13 mouse cellular contexts compared by ENCODE assay signal in the genomic region with DNA sequence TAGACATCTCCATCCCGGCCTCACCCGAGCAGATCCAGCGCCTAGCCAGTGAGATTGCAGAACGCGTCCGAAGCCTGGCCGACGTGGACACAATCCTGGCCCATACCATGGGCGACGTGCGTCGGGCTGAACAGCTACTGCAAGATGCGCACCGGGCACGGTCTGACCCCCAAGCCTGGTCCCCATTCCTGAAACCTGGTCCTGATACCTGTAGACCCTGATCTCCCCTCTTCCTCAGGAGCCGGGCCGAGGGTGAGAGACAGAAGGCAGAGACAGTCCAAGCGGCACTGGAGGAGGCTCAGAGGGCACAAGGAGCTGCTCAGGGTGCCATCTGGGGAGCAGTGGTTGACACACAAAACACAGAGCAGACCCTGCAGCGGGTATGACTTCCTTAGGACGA. TPM values are rescaled to one million over a fixed set of nuclear protein-coding genes. Genes with fewer than 3 reads are reported as not detected.
DNase-seq lines count a peak whose midpoint lies in the region; ATAC-seq and TF ChIP-seq lines count a peak whose summit lies in the region.
"Had no signal": no experiment of that assay in that cellular context is flagged by ENCODE, and none has a peak within 500 bp of the region (broad histone marks: within the 10 kb centered on the region; RNA-seq: fewer than 3 reads in every experiment).

No protein-coding gene starts in this region.

- H3K27ac ChIP-seq in kidney, postnatal 0 days: peak overlapping the region; percentile 98; the same call in 1 of the 2 replicates
- no peak overlapping the region for H3K27ac ChIP-seq in ES-E14 (ENCODE audit: insufficient read depth, low read depth, low read length, poor library complexity, severe bottlenecking)
- H3K27ac ChIP-seq in limb, embryonic 12.5 days: peak overlapping the region; percentile 95; the same call in 1 of the 2 replicates

- H3K4me2 ChIP-seq in kidney, postnatal 0 days (ENCODE audit: low read length): no peak overlapping the region
- H3K4me2 ChIP-seq in limb, embryonic 12.5 days: no peak overlapping the region

- H3K36me3 ChIP-seq in kidney, postnatal 0 days (ENCODE audit: insufficient read depth, low read length): peaks cover 70% of the 10 kb centered on the region
- H3K36me3 ChIP-seq in ES-E14 (ENCODE audit: control insufficient read depth, insufficient read depth, low read length, poor library complexity, severe bottlenecking): peaks cover 19% of the 10 kb centered on the region
- peaks cover 82% of the 10 kb centered on the region for H3K36me3 ChIP-seq in limb, embryonic 12.5 days

- no peaks in the 10 kb centered on the region for H3K27me3 ChIP-seq in kidney, postnatal 0 days (ENCODE audit: insufficient read depth, low read length)
- no peaks in the 10 kb centered on the region for H3K27me3 ChIP-seq in limb, embryonic 12.5 days

- ATAC-seq in kidney, postnatal 0 days (replicated peaks; ENCODE audit: low FRiP score, low read depth): no peak
- ATAC-seq in limb, embryonic 12.5 days (ENCODE audit: insufficient number of reproducible peaks, insufficient read depth, low FRiP score, low TSS enrichment, low read depth): no peak

- no peak overlapping the region for H3K9ac ChIP-seq in kidney, postnatal 0 days (ENCODE audit: low read depth, low read length)
- peak overlapping the region; percentile 38; the same call in 1 of the 2 replicates for H3K9ac ChIP-seq in ES-E14 (ENCODE audit: insufficient read depth, low read depth, low read length, poor library complexity, severe bottlenecking)
- H3K9ac ChIP-seq in limb, embryonic 12.5 days (replicated peaks): peak overlapping the region; percentile 91; the same call in 1 of the 2 replicates

- peak; percentile 45 for DNase-seq in cerebellum, adult 11-12 months
- DNase-seq in cerebellum, postnatal 10 days: no peak
- DNase-seq in kidney, postnatal 0 days (ENCODE audit: low spot score): no peak
- DNase-seq in kidney, adult 8-10 months: no peak
- no peak for DNase-seq in ES-E14 (ENCODE audit: low read depth, low spot score)
- no peak for DNase-seq in frontal cortex, postnatal 14 days (ENCODE audit: low spot score in 2 of 2)
- DNase-seq in embryo, embryonic 10.5 days (ENCODE audit: low spot score): no peak
- DNase-seq: adrenal gland, postnatal 10 days; cerebellum, adult 9-10 months; kidney, postnatal 10 days; left cerebral cortex, postnatal 4 days; spleen, adult 18-20 months had no signal

- 97% methylated on average over 20 of the region's 20 CpGs for WGBS in kidney, postnatal 0 days
- WGBS in limb, embryonic 12.5 days: 95% methylated on average over 20 of the region's 20 CpGs

- H3K4me3 ChIP-seq in kidney, postnatal 0 days (replicated peaks; ENCODE audit: low read depth, low read length): no peak overlapping the region
- H3K4me3 ChIP-seq in ES-E14 (ENCODE audit: insufficient read depth in 1 of 2, low read depth in 1 of 2, low read length in 2 of 2, poor library complexity in 1 of 2, severe bottlenecking in 1 of 2): peak overlapping the region; percentile 5 to 13; a peak in 1 of 4 replicates
- no peak overlapping the region for H3K4me3 ChIP-seq in limb, embryonic 12.5 days (replicated peaks)

- no peaks in the 10 kb centered on the region for H3K9me3 ChIP-seq in kidney, postnatal 0 days (replicated peaks; ENCODE audit: low read length)
- H3K9me3 ChIP-seq in ES-E14 (ENCODE audit: control insufficient read depth, insufficient read depth, low read depth, low read length): no peaks in the 10 kb centered on the region
- H3K9me3 ChIP-seq in limb, embryonic 12.5 days: no peaks in the 10 kb centered on the region

- in situ Hi-C loops in ES-E14 (cut with MboI; ENCODE audit: low sequenced_read_pairs in 2 of 2, unreplicated experiment in 2 of 2): no loop called here

- peaks cover 9% of the 10 kb centered on the region; the same call in 1 of the 2 replicates for H3K4me1 ChIP-seq in kidney, postnatal 0 days (replicated peaks; ENCODE audit: insufficient read depth, low read length)
- H3K4me1 ChIP-seq in ES-E14 (ENCODE audit: control insufficient read depth in 2 of 2, insufficient read depth in 2 of 2, low read length in 2 of 2, poor library complexity in 1 of 2): peaks cover 3 to 14% of the 10 kb centered on the region in 2 experiments; a peak in 3 of 4 replicates
- H3K4me1 ChIP-seq in limb, embryonic 12.5 days (replicated peaks): peaks cover 26% of the 10 kb centered on the region

- TF ChIP-seq CTCF in kidney, postnatal 0 days (IDR thresholded peaks at IDR 0.05; ENCODE audit: low read depth): no peak

TF ChIP-seq in ES-E14, 5 proteins besides CTCF, POLR2A, EP300 and RAD21:
- TF ChIP-seq HCFC1 (IDR thresholded peaks at IDR 0.05; ENCODE audit: borderline replicate concordance, insufficient read depth, low read length) (no peak), MAFK (IDR thresholded peaks at IDR 0.05; ENCODE audit: insufficient read depth, low read depth, low read length) (no peak), ZC3H11A (IDR thresholded peaks at IDR 0.05; ENCODE audit: borderline replicate concordance, low read depth, low read length) (no peak), ZNF384 (IDR thresholded peaks at IDR 0.05; ENCODE audit: low read depth, low read length) (no peak), CHD2 (IDR thresholded peaks at IDR 0.05; ENCODE audit: low read depth, low read length) (no peak)

RNA-seq across cellular contexts. Expression of gene Usp19, which starts 1.2 kb away (rescaled TPM):
- 43.8 and 47.4 TPM in 2 replicates for polyA plus RNA-seq in kidney, postnatal 0 days (2015; fragmentation: Nextera tagmentation; extraction: Ambion mirVana)
- 92.1 and 126 TPM in 2 replicates for total RNA-seq in ES-E14 (2012; rRNA removed)
- 99.3 and 99.7 TPM in 2 replicates for polyA plus RNA-seq in limb, embryonic 12.5 days (2016; fragmentation: Nextera tagmentation; extraction: Ambion mirVana)

RNA-seq across cellular contexts. Expression of gene Lamb2, which starts 9.7 kb away (rescaled TPM):
- 35.6 and 38.9 TPM in 2 replicates for polyA plus RNA-seq in kidney, postnatal 0 days (2015; fragmentation: Nextera tagmentation; extraction: Ambion mirVana)
- 50.6 and 54.5 TPM in 2 replicates for total RNA-seq in ES-E14 (2012; rRNA removed)
- 40.8 and 43.7 TPM in 2 replicates for polyA plus RNA-seq in limb, embryonic 12.5 days (2016; fragmentation: Nextera tagmentation; extraction: Ambion mirVana)

RNA-seq across cellular contexts. Expression of gene Qars, which starts 18.3 kb away (rescaled TPM):
- polyA plus RNA-seq in kidney, postnatal 0 days (2015; fragmentation: Nextera tagmentation; extraction: Ambion mirVana): 87.9 and 94.1 TPM in 2 replicates
- total RNA-seq in ES-E14 (2012; rRNA removed): 393 and 450 TPM in 2 replicates
- polyA plus RNA-seq in limb, embryonic 12.5 days (2016; fragmentation: Nextera tagmentation; extraction: Ambion mirVana): 106 and 112 TPM in 2 replicates

RNA-seq across cellular contexts. Expression of gene Qrich1, which starts 27.4 kb away (rescaled TPM):
- polyA plus RNA-seq in kidney, postnatal 0 days (2015; fragmentation: Nextera tagmentation; extraction: Ambion mirVana): 87.2 and 87.9 TPM in 2 replicates
- 145 and 152 TPM in 2 replicates for total RNA-seq in ES-E14 (2012; rRNA removed)
- polyA plus RNA-seq in limb, embryonic 12.5 days (2016; fragmentation: Nextera tagmentation; extraction: Ambion mirVana): 156 and 159 TPM in 2 replicates

RNA-seq across cellular contexts. Expression of gene Klhdc8b, which starts 27.8 kb away (rescaled TPM):
- 31.1 and 33.5 TPM in 2 replicates for polyA plus RNA-seq in kidney, postnatal 0 days (2015; fragmentation: Nextera tagmentation; extraction: Ambion mirVana)
- 6.6 and 6.7 TPM in 2 replicates for total RNA-seq in ES-E14 (2012; rRNA removed)
- polyA plus RNA-seq in limb, embryonic 12.5 days (2016; fragmentation: Nextera tagmentation; extraction: Ambion mirVana): 33.0 and 36.0 TPM in 2 replicates

Comparison
In these comparisons a context has a peak if more than half of its experiments do, and no peak if none do; other contexts are left out.
1. H3K4me3 ChIP-seq: peak in ES-E14 (2 of 2); none in kidney, postnatal 0 days (single experiment) and limb, embryonic 12.5 days (single experiment).